Mouse (Mus musculus): ENCODE measurements around the gene Gdpgp1. TPM values are rescaled to one million over a fixed set of nuclear protein-coding genes. Genes with fewer than 3 reads are reported as not detected.

Gdpgp1 gene
- polyA plus RNA-seq, 1 experiment: 3.2 TPM

DNA sequence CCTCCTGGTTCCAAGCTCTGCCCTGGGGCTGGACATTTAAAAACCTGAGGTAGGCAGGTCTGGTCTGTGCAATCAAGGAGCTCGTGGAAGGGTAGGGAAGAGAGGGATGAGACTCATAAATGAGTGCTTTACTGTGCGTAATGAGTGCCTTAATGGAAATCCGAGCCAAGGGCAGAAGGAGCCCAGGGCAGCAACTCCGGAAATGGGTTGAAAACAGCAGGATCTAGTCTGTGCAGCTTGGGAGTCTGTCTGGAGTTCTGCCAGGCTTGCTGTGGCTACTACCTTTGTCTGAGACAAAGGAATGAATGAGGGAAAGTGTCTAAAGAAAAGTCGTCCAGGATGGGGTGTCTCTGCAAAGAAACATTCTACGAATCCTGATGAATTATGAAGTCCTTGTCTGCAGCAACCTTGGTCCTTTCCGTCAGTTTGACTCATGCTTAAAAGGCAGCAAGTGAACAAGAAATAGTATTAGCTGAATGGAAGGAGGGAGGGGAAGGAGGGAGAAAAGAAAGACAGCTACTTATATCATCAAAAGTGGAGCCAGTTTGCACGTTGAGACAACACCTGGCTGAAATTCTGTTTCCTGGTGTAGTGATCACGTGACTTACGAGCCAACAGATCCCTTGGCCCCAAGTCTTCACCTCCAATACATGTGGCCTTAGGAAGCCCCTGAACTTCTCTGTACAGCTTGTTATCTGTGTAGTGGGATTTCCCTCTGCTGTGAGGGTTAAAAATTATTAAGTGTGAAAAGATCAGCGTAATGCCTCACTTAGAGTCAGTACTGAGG is 43.3 kb upstream of the Gdpgp1 start:
- no peak for TF ChIP-seq CTCF (IDR thresholded peaks at IDR 0.05; ENCODE audit: insufficient read depth, low read length)
- TF ChIP-seq POLR2A (IDR thresholded peaks at IDR 0.05; ENCODE audit: borderline replicate concordance, extremely low read depth, low read depth, low read length): no peak
- no peak for DNase-seq
- Histone ChIP-seq H3K4me1 (ENCODE audit: control insufficient read depth, insufficient read depth, low read length) (peaks cover 9% of the 10 kb centered on the region), H3K4me3 (replicated peaks; ENCODE audit: extremely low read depth, low read depth, low read length) (no peak overlapping the region)
- 52% methylated on average over 11 of the region's 11 CpGs for WGBS

DNA sequence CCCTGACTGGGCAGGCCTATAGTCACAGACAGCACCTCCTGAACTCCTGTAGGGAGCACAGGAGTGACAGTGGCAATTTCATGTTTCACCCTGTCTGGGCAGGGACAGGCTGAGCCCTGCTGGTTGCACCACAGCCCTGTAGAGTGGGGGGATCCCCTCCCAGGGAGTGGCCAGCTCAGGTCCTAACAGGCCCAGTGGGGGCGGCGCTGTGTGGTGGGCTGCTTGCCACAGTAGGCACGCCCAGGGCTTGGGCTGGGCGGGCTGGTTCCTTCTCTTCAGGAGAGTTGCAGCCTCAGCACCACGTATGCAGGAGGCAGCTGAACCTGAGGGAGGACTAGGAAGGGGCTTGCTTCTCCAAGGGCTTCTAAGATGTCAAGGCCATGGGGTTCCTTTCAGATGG is 41.2 kb upstream of the Gdpgp1 start:
- no peak for TF ChIP-seq CTCF (IDR thresholded peaks at IDR 0.05; ENCODE audit: insufficient read depth, low read length)
- TF ChIP-seq POLR2A (IDR thresholded peaks at IDR 0.05; ENCODE audit: borderline replicate concordance, extremely low read depth, low read depth, low read length): no peak
- DNase-seq: peak; percentile 65
- 67% methylated on average over 5 of the region's 5 CpGs for WGBS
- Histone ChIP-seq H3K4me3 (replicated peaks; ENCODE audit: extremely low read depth, low read depth, low read length) (no peak overlapping the region), H3K4me1 (ENCODE audit: control insufficient read depth, insufficient read depth, low read length) (peaks cover 5% of the 10 kb centered on the region)

DNA sequence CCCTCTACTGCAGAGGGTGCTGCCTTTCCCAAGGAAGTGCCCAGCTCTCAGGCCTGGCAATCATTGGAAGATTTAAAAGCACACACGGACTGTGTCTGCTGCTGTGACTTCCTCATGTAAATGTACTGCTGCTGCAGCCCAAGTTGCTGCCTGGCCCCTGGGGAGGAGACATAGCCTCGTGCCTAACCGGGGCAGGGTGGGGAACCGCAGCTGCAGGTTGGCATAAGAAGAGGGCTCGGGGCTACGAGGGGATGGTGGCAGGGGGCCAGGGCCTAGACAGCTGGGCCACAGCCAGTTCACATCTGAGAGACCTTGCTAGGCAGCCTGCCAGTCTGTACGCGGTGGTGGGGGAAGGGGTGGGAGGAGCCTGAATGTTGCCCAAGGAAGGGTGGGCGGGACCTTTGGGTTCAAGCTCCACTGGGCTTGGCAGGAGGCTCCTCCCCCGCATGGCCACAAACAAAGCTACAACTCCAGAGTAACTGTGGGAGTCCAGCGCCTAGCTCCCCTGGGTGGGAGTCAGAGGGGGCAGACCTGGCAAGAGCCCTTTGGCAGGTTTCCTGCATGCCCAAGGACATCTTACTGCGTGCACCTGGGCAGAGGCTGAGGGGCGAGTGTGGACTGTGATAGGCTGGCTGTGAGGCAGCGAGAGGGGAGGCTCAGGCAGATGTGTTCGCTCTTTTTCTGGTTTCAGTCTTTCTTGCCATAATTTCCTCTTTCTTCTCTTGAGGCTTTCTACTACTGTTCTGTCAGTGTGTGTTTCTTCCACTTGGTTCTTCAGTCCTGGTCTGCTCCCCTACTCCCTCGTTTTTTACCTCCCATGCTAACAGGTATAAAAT is 40.2 kb upstream of the Gdpgp1 start:
- peak; percentile 52; the same call in 1 of the 2 replicates for TF ChIP-seq POLR2A (IDR thresholded peaks at IDR 0.05; ENCODE audit: borderline replicate concordance, extremely low read depth, low read depth, low read length)
- TF ChIP-seq CTCF (IDR thresholded peaks at IDR 0.05; ENCODE audit: insufficient read depth, low read length): no peak
- H3K4me1 ChIP-seq (ENCODE audit: control insufficient read depth, insufficient read depth, low read length): peaks cover 5% of the 10 kb centered on the region
- peak; percentile 81 for DNase-seq

DNA sequence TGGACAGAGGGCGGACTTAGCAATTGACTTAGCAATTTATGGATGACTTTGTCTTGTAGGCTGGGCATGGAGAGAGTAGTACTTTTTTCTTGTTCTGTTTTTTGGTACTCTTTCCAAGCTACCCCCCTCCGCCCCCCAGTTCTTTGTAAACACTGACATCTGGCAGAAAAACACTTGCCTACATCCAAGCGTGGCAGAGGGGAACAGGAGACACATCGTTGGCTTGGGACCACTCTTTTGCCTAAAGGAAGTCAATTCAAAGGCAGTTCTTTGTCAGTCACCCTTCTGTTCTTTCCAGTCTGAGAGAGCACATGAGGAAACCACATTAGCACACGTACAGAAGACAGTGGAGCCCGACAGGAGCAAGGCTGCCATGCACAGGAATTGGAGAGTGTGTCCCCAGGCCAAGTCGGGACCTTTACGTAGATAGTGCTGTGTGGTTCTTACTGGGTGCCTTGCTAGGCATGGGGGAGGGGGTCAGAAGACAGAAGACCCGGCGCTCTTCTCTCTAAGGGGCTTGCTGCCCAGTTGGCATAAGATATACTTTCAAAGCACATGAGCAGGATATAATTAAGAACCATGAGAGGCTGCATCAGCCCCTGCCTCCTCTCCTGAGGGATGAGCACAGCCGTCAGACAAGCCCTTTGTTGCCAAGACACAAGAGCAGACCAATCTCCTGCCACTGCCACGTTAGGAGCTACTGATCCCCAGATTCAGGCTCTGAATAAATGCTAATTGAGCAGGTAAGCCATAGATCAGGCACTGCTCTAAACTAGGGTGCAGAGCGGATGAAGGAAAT is 38.5 kb upstream of the Gdpgp1 start:
- TF ChIP-seq POLR2A (IDR thresholded peaks at IDR 0.05; ENCODE audit: borderline replicate concordance, extremely low read depth, low read depth, low read length): no peak
- no peak for DNase-seq
- H3K4me1 ChIP-seq (ENCODE audit: control insufficient read depth, insufficient read depth, low read length): peaks cover 8% of the 10 kb centered on the region
- WGBS: 63% methylated on average over 13 of the region's 13 CpGs
- H3K4me3 ChIP-seq (replicated peaks; ENCODE audit: extremely low read depth, low read depth, low read length): no peak overlapping the region

More for the DNA sequence above, 40.2 kb upstream of the Gdpgp1 start:
- 10% methylated on average over 16 of the region's 16 CpGs for WGBS
- peak overlapping the region; percentile 55 for H3K4me3 ChIP-seq (replicated peaks; ENCODE audit: extremely low read depth, low read depth, low read length)

DNA sequence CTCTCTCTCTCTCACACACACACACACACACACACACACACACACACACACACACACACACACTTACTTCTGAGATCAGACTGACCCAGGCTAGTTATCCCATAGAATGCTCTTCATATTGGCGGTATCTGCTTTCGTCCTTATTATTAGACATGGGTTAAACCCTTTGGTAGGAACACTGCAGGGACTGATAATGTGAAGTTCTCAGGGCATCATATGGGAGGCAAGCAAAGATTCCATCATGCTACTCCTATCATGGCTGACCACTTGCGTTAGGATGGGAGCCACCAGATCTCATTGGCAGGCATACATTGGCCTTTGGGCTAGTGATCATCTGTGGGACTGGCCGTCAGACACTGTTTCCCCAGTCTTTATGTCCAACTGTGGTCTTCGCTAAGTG is 37.5 kb upstream of the Gdpgp1 start:
- TF ChIP-seq POLR2A (IDR thresholded peaks at IDR 0.05; ENCODE audit: borderline replicate concordance, extremely low read depth, low read depth, low read length): no peak
- no peak for DNase-seq
- Histone ChIP-seq H3K4me1 (ENCODE audit: control insufficient read depth, insufficient read depth, low read length) (peaks cover 8% of the 10 kb centered on the region), H3K4me3 (replicated peaks; ENCODE audit: extremely low read depth, low read depth, low read length) (no peak overlapping the region)
- WGBS: 93% methylated on average over 5 of the region's 5 CpGs

DNA sequence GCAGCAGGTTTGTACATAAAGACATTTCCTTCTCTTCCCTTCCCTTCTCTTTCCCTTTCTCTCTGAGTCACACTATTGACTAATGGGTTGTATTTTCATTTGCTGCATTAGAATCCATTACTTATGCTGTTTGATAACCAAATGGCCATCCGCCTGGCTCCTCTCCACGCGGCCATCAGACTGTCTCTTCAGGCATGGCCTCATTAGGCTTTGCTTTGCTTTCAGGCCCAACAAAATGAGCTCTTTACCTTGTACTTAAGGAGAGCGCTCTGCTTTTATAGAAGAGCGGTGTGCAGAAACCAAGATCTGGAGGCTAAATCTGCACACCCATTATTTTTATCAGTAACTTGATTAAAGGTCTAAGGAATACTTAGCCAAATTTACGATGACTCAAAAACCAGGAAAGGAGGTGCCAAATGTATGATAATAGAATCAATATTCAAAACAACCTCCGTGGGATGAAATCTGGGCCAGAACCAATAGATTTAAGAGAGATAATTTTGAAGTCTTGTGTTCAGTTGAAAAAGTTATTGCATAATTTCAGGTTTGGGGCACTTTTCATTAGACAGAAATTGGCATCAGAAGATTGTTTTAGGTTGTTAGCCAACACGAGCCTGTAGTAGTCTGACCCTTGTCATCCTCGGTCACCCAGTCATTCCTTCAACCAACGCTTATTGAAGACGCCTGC is 36.9 kb upstream of the Gdpgp1 start:
- H3K4me1 ChIP-seq (ENCODE audit: control insufficient read depth, insufficient read depth, low read length): peaks cover 8% of the 10 kb centered on the region
- no peak for TF ChIP-seq CTCF (IDR thresholded peaks at IDR 0.05; ENCODE audit: insufficient read depth, low read length)
- 77% methylated on average over 10 of the region's 11 CpGs for WGBS
- H3K4me3 ChIP-seq (replicated peaks; ENCODE audit: extremely low read depth, low read depth, low read length): no peak overlapping the region
- DNase-seq: no peak

DNA sequence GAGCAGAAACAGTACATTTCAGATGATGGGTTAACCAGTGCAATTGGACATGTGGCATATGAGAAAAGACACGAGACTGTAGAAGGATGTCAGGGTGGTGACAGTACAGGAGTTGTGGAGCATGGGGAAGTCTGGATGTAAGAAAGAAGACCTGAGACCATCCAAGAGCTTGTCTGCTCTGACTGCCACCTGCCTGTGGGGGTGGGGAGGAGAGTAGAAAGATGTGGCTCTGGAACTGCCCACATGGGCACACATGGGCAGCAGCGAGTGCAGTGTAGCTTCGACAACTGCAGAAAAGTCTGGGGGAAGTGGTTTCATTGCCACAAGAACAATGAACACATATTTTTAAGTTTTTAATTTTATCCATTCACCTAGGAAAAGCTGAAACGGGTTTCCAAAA is 35.3 kb upstream of the Gdpgp1 start:
- TF ChIP-seq CTCF (IDR thresholded peaks at IDR 0.05; ENCODE audit: insufficient read depth, low read length) (no peak), POLR2A (IDR thresholded peaks at IDR 0.05; ENCODE audit: borderline replicate concordance, extremely low read depth, low read depth, low read length) (no peak)
- no peak for DNase-seq
- Histone ChIP-seq H3K4me3 (replicated peaks; ENCODE audit: extremely low read depth, low read depth, low read length) (no peak overlapping the region), H3K4me1 (ENCODE audit: control insufficient read depth, insufficient read depth, low read length) (peaks cover 5% of the 10 kb centered on the region)
- 43% methylated on average over 4 of the region's 4 CpGs for WGBS

DNA sequence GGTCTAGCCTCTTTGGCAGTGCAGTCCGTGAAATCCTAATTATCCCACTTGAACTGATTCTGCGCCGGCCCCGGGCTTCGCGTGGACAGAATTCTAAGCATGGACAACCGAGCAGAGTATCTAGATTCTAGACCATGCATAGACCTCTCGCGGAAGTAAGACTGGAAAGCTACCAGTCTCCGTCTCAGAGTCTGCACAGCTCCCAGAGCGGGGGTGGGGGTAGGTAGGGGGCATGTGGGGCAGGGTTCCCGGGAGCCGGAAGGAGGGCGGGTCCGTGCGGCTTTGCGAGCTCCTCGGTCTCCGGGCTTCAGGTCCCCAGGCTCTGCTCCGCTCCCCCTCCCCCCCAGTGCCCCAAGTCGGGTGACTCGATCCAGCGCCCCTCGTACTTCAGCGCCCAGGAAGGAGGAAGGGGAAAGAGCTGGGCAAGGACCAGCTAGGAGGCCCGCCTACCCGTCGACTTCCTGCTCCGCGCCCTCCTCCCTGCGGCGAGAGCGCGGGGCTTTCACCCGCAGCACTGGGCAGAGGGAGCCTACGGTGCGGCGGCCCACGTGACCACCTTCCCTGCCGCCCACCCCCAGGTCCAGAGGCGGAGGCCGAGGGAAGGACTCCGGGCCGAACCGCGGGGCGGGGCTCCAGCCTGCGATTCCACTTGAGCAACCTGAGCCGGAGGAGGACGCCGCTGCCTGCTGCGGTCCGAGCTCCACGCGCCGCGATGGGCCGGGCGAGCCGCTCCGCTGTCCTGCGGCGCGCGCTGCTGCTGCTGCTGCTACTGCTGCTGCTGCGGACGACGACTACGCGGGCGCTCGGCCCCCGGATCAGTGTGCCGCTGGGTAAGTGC is 34.5 kb upstream of the Gdpgp1 start:
- H3K4me1 ChIP-seq (ENCODE audit: control insufficient read depth, insufficient read depth, low read length): peaks cover 3% of the 10 kb centered on the region
- TF ChIP-seq POLR2A (IDR thresholded peaks at IDR 0.05; ENCODE audit: borderline replicate concordance, extremely low read depth, low read depth, low read length) (0 out of 2 replicates have a peak, but pooled peaks have one; percentile 17), CTCF (IDR thresholded peaks at IDR 0.05; ENCODE audit: insufficient read depth, low read length) (no peak)
- H3K4me3 ChIP-seq (replicated peaks; ENCODE audit: extremely low read depth, low read depth, low read length): peak overlapping the region; percentile 77
- under 1% methylated on average over 70 of the region's 74 CpGs for WGBS
- DNase-seq: peak; percentile 82
